Mouse (Mus musculus) myocyte (in vitro differentiated cells): ENCODE measurements around the gene Ccdc51.

ENCODE experiments used
- E2F4 ChIP-seq: IDR thresholded peaks from one replicate; pipeline ENCODE4 v1.6.1; 2011; ENCODE audit warnings: mild to moderate bottlenecking, control low read depth, moderate library complexity; ENCODE audit not compliant: insufficient read depth
- MYOG ChIP-seq, 3 experiments: IDR thresholded peaks; one replicate each; pipeline ENCODE4 v1.6.1; 2011; ENCODE audit warnings: control low read depth in 2 of 3, low read depth in 2 of 3, mild to moderate bottlenecking in 2 of 3; ENCODE audit not compliant: insufficient read length in 2 of 3, control insufficient read depth in 1 of 3, insufficient read depth in 1 of 3
- POLR2A ChIP-seq: IDR thresholded peaks from one replicate; pipeline ENCODE4 v1.6.1; 2011; ENCODE audit warnings: low read depth, mild to moderate bottlenecking, control low read depth, moderate library complexity; ENCODE audit not compliant: insufficient read length
- POLR2AphosphoS2 ChIP-seq: IDR thresholded peaks from one replicate; pipeline ENCODE4 v1.6.1; 2011; ENCODE audit warnings: low read depth, control low read depth; ENCODE audit not compliant: insufficient read length

GRCm38 (mm10) chr9:109087987-109088386 is 5.7 kb downstream of the Ccdc51 start:
- TF ChIP-seq POLR2A = no peak
- no peak for TF ChIP-seq E2F4
- TF ChIP-seq MYOG (IDR thresholded peaks at IDR 0.05; ENCODE audit: control insufficient read depth in 1 of 3, insufficient read depth in 1 of 3, insufficient read length in 2 of 3, low read depth in 2 of 3) = no peak
- TF ChIP-seq POLR2AphosphoS2 = no peak
